Mouse (Mus musculus): ENCODE results near the gene Grk1. TPM values are rescaled to one million over a fixed set of nuclear protein-coding genes. Genes with fewer than 3 reads are reported as not detected.

The Grk1 gene
- total RNA-seq, 1 experiment from 2014 or later, result not detected

DNA sequence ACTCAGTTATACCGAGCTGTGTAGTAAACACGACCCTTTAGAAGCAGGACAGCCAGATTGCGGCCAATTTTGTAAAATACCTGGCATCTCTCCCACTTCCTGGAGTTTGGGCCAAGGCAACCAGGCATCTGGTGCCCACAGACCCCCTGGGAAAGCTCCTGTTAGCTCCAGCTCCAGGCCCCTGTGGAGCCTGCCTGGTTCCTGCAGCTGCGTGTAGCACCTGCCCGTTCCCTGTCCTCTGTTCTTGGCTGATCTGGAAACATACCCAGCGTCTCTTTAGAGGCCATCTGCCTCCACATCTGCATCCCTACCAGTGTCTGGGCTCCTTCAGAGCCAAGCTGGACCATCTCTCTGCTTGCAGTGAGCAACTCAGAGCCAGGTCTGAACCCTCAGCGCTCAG lies 25.5 kb downstream of the Grk1 start:
- DNase-seq, result no peak

DNA sequence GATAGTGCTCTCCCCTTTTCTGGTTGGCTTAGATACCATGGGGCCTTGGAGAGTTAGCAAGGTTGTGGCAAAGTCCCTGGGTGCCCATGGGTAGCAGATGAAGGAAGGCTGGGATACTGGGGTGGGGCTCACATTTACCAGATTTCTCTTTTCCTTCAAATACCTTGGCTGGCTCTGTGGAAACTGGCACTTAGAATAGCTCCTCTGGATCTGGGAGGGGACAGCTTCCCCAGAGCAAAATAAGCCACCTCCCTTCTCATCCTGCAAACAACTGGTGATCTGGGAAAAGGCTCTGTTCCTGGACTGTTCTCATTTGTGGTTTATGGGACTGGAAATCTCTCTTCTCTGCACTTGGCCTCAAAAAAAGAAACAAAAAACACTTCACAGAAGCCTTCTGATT lies 26.0 kb downstream of the Grk1 start:
- no peak for DNase-seq

DNA sequence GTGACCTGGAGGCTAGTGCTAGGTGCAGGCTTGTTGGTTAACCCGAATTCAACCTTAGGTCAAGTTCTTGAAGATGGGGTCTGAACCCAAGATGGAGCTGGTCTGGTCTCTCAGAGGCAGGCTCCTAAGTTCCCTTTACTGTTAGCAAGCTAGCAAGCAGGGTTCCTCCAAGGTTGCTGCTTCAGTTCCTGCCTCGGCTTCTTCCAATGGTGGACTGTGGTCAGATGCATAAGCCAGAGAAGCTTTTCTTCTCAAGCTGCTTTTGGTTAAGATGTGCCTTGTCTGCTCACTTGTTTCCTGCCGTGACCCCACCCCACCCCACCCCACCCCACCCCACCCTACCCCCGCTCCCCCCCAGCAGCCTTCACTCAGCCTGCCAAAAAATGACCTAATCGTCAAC lies 28.2 kb downstream of the Grk1 start:
- no peak for DNase-seq

DNA sequence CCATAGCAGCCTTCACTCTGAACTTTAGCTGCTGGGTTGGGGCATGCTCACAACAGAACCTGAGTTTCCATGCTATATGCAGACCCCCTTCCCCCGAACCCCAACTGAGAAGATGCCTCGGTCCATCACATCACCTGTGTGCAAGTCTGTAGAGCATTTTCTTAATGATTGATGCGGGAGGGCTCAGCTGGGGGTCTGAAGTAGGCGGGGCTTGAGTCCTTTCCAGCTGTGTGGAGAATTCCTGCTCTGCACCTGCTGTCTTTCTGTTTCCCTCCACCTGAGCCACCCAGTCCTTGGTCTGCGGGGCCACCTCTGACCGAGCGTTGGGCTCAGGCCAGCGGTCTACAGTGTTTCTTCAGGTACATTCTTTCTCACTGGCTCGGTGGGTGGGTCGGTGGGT lies 30.0 kb downstream of the Grk1 start, which contains the start of gene Tmem255b:
Gene Tmem255b (plus strand): TSS at position 301 of the 400 bp plus-strand sequence.
- DNase-seq, result no peak

DNA sequence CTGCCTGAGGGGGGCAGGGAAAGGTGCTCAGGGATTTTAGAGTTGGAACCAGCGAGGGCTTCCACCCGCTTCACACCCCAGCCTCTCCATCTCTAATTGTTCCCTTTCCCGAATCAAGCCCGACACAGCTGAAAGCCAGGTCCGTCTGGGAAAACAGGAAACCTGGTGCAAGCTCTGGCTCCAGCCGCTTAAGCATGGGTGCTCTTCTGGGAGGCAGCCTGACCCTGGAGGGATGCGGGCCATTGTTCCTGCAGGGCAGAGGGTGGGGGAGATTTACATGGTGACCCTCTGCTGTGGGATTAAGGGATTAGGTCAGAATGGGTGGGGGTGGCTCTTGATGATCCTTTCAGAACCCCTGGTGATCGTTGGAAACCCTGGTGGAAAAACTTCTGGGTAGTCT lies 31.2 kb downstream of the Grk1 start:
- no peak for DNase-seq

DNA sequence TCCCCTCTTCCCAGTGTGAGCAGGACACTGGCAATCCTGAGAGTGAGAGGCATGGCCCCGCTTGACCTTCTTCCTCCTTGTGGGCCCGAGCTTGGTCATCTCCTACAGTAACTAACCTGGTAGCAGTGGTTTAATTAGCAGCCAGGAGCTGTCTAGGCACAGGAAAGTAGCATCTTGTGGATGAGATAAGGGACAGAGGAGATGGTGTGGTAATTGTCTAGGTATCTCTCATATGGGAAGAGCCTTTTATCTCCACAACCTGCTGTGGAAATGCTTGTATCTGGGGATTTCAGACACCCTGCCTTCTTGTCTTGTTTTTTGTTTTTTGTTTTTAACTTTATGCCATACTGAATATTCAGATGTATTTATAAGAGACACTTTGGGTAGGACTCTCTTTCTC lies 32.6 kb downstream of the Grk1 start:
- no peak for DNase-seq

DNA sequence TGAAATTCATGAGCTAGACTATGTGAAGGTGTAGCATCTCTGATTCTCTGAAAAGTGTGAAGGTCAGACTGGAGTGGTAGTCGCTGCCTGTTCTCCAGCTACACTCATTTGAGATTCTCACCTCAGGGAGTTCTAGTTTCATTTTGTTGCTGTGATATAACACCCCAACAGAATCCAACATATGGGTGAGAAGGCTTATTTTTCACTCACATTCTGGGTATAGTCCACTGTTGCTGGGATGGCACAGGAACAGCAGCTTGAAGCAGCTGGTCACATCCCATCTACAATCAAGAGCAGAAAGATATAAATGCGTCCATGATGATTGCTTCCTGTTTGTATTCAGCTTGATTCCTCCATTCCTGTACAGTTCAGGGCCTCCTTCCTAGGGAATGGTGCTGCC lies 37.3 kb downstream of the Grk1 start:
- DNase-seq, result no peak

DNA sequence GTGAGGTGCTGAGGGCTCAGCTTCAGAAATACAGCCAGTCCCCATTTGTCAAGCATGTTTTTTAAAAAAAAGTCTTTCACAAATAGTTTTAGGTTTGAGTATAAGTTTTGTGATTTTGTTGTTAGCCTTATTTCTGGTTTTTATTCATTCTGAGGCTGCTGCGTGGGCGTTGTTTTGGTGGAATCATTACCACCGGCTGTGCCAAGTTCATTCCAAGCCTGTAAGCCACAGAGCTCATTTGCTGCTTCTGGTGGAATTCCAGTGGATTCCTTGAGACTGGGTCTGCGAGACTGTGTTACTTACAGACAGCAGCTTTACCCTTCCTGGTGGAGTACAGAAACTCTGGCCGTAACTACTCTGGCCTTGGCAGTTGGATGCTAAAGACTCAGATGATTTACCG lies 41.6 kb downstream of the Grk1 start:
- DNase-seq, result no peak

DNA sequence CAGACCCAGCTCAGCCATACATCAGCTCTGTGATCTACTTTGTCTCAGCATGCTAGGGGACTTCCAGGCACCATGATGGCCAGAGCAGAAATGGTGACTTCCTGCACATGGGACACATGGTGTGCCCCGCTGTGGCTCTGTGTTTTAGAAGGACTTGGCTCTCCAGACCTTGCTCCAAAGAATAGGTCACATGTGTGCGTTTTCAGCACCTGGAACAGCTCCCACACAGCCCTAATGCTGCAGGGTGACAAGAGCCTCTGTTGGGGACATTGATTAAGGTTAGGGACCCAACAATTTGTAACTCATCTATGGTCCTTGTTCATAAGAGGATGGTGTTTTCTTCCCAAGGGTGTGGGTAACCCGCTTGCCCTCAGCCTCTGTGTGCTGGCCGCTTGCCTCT lies 43.3 kb downstream of the Grk1 start:
- DNase-seq, result peak; percentile 63

DNA sequence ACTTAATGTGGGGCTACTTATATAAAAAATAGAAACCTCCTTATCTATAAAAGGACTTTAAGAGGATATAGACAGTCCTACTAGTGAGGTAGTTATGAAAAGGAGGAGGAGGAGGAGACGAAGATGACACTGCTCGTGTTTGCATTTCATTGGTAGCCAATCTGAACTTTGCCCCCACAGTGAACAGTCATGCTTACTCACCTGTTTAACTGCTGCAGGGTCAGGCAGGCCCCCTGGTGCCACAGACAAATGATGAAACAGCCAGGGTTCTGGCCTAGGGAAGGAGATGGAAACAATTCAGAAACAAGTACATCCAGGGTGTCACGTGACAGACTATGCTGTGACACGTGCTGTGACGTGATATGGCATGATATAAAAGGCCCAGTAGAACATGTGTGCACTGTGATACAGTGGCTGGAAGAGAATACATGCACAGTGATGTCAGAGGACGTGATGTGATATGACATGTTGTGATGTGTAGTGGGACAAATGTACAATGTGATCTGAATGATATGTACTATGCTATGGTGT lies 46.9 kb downstream of the Grk1 start:
- no peak for DNase-seq

DNA sequence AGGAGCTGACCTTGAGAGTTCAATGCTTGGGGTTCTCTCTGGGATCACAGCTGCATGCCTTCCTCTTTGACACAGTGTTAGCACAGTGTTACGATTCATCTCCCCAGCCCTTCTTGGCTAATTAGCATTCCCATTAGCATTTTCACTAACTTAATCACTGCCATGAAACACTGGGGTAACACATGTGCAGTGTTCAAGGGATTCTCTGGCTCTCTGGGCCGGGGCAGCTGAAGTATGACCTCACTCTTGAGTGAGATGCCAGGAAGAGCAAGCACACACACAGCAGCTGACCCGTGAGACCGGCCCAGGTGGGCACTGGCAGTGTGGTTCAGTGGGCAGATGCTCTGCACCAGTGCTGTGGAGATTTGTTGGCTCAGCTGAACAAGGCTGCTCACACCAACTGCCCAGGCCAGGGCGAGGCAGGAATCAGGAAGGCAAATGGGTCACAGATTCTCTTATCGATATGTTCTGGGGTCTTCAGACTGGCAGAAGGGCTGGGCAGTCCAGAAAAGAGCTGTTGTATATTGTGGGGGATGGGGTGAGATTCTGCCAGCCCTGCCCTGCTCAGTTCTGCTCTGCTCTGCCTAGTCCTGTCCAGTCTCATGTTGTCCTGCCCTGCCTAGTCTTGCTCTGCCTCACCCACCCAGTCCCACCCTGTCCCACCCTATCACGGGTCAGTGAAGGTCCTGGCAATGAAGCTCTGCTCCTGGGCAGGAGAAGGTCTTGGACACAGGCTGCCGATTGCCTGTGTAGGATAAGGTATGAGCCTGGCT lies 49.6 kb downstream of the Grk1 start:
- DNase-seq, result no peak

DNA sequence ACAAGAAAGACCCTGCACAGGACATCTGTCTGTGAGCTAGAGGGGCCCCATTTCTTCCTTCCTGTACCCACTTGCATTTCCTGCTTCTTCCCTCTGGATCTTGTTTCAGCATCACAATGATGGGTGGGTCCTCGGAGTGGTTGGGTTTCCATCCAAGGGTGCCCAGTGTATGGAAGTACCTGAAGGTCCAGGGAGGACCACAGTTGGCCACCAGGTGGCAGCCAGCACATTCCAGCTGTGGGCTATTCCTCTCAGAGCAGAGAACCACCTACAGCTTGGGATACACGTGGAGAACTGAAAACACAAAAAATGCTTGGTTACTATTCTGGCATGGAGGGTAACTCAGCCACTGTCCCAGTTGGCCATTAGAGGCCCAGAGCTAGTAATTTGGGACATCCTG lies 50.4 kb downstream of the Grk1 start:
- peak; percentile 78 for DNase-seq

DNA sequence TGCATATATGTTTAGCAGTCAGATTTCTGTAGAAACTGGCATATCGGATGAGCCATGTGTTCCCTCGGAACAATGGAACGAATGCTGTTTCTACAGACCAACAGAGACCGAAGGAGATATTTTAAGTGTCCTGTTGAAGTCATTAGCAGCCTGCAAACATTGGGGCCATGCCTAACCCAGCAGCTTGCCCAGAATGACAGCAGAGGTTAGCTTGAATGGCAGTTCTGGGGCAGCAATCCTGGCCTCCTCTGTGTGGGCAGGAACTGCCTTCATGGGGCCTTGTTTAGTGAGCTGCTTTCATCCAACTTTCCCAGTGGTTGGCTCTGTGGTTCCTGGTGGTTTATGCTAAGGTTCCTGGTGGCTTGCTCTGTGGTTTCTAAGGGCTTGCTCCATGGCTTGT lies 54.5 kb downstream of the Grk1 start:
- DNase-seq, result no peak

DNA sequence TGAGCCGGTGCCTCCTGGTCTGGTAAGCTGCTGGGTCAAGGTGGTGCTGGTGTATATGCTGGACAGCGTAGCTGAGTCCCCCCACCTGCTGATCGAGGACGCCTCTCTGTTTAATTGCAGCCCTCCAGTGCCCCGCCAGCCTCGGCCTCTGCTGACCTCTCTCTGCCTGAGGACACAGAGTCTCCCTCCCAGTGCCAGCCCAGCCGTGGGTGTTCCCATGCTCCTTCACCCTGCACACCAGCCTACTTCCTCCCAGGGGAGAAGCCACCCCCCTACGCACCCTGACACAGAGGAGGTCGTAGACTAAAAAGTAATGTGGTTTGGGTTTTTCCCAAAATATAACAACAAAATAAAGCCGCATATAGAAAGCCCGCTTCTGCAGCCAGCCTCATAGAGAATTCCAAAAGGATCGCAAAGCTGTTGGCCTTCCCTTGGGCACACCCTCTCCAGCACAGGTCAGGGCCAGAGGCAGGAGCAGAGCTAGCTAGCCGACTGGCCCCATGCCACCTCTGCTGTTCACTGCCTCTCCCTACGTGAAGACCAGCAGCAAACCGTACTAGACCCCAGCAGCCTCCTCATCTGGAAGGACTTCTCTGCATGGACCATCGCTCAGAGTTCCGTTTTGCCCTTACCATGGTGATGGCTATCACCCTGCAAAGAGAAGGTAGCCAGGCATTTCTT lies 56.3 kb downstream of the Grk1 start:
- DNase-seq, result peak; percentile 58

DNA sequence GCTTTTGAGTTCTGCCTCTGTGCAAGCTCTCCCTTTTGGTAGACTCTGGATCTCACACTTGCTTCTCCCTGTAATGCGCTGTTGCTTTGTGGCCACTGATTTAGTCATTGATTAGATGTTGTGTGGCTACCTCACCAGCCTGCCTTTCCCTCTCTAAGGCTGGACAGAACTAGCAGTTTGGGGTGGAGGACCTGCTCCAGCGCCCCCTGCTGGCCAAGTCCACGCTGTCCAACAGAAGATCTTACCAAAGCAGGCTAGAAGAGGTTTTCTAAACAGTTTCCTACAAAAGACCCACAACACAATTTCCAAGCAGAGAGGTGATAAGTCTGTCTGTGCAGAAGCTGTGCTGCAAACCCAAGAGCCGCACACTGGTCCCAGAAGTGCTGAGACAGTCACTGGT lies 57.0 kb downstream of the Grk1 start:
- DNase-seq, result peak; percentile 83

DNA sequence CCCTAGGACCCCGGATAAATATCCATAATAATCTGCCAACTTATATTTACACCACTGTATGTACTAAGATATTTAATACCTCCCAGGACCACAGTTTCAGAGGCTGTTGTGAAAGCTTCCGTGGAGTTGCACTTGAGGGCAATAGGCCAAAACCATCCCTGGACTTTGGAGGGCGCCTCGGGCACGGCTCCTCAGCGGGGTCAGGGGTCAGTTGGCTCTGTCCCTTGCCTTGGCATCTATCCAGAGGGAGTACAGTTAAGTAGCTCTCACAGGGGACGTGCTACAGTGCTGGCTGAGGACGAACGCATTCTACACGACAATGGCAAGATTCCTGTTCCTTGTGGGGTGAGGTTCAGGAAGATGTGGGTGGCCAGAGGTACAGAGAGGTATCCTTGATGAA lies 57.5 kb downstream of the Grk1 start:
- DNase-seq, result peak; percentile 75

DNA sequence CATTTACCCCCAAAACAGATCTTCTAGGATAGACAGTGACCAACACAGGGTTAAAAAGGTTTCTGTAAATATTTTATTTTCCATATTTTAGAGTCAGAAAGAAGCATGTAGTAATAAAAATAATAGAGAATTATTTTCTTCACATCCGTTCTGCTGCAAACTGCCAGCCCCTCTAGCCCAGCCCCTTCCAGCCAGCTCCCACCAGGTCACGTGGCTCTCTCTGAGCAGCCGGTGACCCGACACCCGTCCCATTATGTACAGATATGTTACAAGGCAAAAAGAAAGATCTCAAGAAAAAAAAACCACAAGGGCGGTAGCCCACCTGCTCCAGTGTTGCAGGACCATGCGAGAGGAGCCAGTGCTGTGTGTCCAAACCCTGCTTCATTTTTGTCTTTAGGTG lies 60.4 kb downstream of the Grk1 start:
- DNase-seq, result no peak

DNA sequence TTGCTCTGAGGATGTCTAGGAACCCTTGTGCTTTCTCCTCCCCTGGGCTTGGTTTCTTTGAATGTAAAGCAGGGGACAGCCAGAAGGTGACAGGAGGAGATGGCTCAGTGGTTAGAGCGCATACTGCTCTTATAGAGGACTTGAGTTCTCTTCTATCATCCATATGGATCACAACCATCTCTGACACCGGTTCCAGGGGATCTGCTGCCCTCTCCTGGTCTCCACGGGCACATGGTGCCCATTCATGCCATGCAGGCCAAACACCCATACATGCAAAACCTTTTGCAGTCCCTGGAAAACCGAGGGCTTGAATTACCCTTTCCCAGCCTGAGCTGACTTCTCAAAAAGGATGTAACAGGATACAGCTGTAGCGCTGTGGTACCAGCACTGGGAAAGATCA lies 62.1 kb downstream of the Grk1 start:
- no peak for DNase-seq

DNA sequence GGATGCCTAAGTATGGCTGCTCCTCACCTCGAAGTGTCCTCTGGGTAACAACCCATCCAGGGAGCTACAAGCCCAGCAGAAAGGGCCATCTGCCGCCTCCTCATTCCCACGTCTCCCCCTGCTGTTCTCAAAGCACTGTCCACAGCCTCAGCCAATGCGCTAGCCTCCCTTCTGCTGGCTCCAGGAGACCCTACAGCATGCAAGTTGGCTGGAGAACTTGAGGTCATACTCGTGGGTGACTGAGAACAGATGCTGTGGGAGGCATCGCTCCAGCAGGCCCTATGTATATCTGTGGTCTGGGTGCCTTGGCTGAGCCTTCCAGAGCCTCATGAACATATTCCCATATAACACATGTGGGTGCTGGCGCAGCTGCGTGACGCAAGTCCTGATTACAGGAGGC lies 63.9 kb downstream of the Grk1 start:
- no peak for DNase-seq

DNA sequence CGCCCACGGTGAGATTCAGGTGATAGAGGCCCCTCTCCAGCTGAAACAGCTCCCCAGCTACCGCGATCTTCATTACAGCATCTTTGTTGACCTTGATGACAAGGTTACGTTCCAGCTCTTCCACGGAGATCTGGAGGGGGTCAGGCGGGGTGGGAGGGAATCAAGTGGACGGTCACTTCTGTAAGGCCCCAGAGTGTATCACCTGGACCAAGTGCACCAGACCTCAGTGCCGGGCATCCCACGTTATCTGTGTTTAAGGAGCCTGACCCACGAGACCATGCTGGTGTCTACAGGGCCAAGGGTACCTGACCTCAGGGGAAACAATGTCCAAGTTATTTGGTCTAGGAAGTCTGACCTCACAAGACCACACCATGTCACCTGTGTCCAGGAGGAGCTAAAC lies 66.6 kb downstream of the Grk1 start:
- DNase-seq, result no peak

Data from adrenal gland, postnatal 25 days (tissue).